Mouse (Mus musculus) liver, embryonic 14.5 days (tissue): Measurements from ENCODE around the gene Ppp1r12a. TPM values are rescaled to one million over a fixed set of nuclear protein-coding genes. Genes with fewer than 3 reads are reported as not detected.

Source experiments
- ATAC-seq: fragments of 200-750 bp; cut with Nextera tagmentation; 2 replicates; pipeline ENCODE4 v1.8.0; 2017; ENCODE audit warnings: moderate number of reproducible peaks, mild to moderate bottlenecking, moderate library complexity; ENCODE audit not compliant: insufficient read depth
- DNase-seq, 3 experiments: peaks; one replicate each; pipeline ENCODE4 v3.0.0-alpha.2; 2012 to 2013; ENCODE audit warnings: low read depth in 3 of 3, low spot score in 3 of 3
- H3K27ac ChIP-seq: fragments of 300-500 bp; sonication (generic); 2 replicates; pipeline ENCODE4 v1.5.1; 2014; ENCODE audit warnings: moderate library complexity, mild to moderate bottlenecking, control low read depth, inconsistent platforms
- H3K27me3 ChIP-seq: fragments of 300-500 bp; sonication (generic); 2 replicates; pipeline ENCODE4 v1.6.1; 2014; ENCODE audit warnings: mild to moderate bottlenecking, low read length, moderate library complexity; ENCODE audit not compliant: control insufficient read depth, insufficient read depth
- H3K36me3 ChIP-seq: fragments of 300-500 bp; sonication (generic); replicated peaks from 2 replicates; pipeline ENCODE4 v1.6.1; 2014; ENCODE audit warnings: low read depth; ENCODE audit not compliant: control insufficient read depth, insufficient read depth
- H3K4me1 ChIP-seq, 2 experiments: fragments of 200-500 bp in 1 of 2; fragments of 300-500 bp in 1 of 2; sonication (generic) in 1 of 2; replicated peaks; 2 replicates each; pipeline ENCODE4 v1.6.1; 2012 to 2014; ENCODE audit warnings: antibody characterized with exemption in 1 of 2, inconsistent platforms in 1 of 2, low read length in 1 of 2; ENCODE audit not compliant: control insufficient read depth in 2 of 2, insufficient read depth in 2 of 2
- H3K4me2 ChIP-seq: fragments of 300-500 bp; sonication (generic); 2 replicates; pipeline ENCODE4 v1.6.1; 2014; ENCODE audit warnings: low read depth, mild to moderate bottlenecking, control low read depth, moderate library complexity
- H3K4me3 ChIP-seq, 2 experiments: fragments of 200-500 bp in 1 of 2; fragments of 300-500 bp in 1 of 2; sonication (generic) in 1 of 2; 2 replicates each; pipeline ENCODE4 v1.5.1; 2012 to 2014; ENCODE audit warnings: low read depth in 2 of 2, low read length in 2 of 2, mild to moderate bottlenecking in 2 of 2, control low read depth in 1 of 2, inconsistent platforms in 1 of 2, moderate library complexity in 1 of 2; ENCODE audit not compliant: insufficient read depth in 1 of 2
- H3K9ac ChIP-seq: fragments of 300-500 bp; sonication (generic); replicated peaks from 2 replicates; pipeline ENCODE4 v1.6.1; 2014; ENCODE audit warnings: mild to moderate bottlenecking, control low read depth, moderate library complexity
- H3K9me3 ChIP-seq: fragments of 300-500 bp; sonication (generic); 2 replicates; pipeline ENCODE4 v1.6.1; 2016; ENCODE audit warnings: low read length, mixed read lengths; ENCODE audit not compliant: control insufficient read depth
- CTCF ChIP-seq: IDR thresholded peaks from 2 replicates; pipeline ENCODE4 v1.5.1; 2016; ENCODE audit warnings: antibody characterized with exemption, low read depth, control low read depth
- EP300 ChIP-seq: IDR thresholded peaks from 2 replicates; pipeline ENCODE4 v1.6.1; 2016; ENCODE audit warnings: antibody characterized with exemption, low read depth
- WGBS: fragments of 180-500 bp; shearing (Covaris S2); extraction: QIAGEN DNeasy Blood & Tissue Kit; methylation state at CpG from one replicate; pipeline ENCODE4 v1.1.7; 2014; ENCODE audit not compliant: insufficient replicate concordance; 5-methylcytosine and 5-hydroxymethylcytosine counted together
- polyA plus RNA-seq, 2 experiments: library from polyadenylated mRNA; depleted of rRNA in 1 of 2; stranded (reverse) in 1 of 2; unstranded in 1 of 2; fragments of >200 nt; fragmentation: Nextera tagmentation in 1 of 2; extraction: Ambion mirVana in 1 of 2; gene quantifications; 2 replicates each; pipeline versions ENCODE4 v1.2.1 to v1.2.3; 2012 to 2014

Ppp1r12a gene
- polyA plus RNA-seq, 2 experiments = 18.7 to 27.2 TPM

- no peak overlapping the region for H3K4me3 ChIP-seq
Measured at GRCm38 (mm10) chr10:108170818-108171217, 8.8 kb downstream of the Ppp1r12a start.

GRCm38 (mm10) chr10:108171637-108172036, 9.6 kb downstream of the Ppp1r12a start:
- TF ChIP-seq EP300 (no peak), CTCF (no peak)
- whole genome bisulfite sequencing = 34% methylated on average over 3 of the region's 3 CpGs
- Histone ChIP-seq H3K9ac (no peak overlapping the region), H3K27me3 (no peaks in the 10 kb centered on the region), H3K9me3 (no peaks in the 10 kb centered on the region), H3K4me1 (peaks cover 16 to 32% of the 10 kb centered on the region in 2 experiments), H3K4me3 (no peak overlapping the region), H3K36me3 (no peaks in the 10 kb centered on the region), H3K4me2 (no peak overlapping the region), H3K27ac (no peak overlapping the region)
- ATAC-seq (no peak), DNase-seq (no peak)

More at GRCm38 (mm10) chr10:108170818-108171217, 8.8 kb downstream of the Ppp1r12a start:
- Histone ChIP-seq H3K4me1 (peaks cover 16 to 34% of the 10 kb centered on the region in 2 experiments), H3K9ac (no peak overlapping the region), H3K4me2 (no peak overlapping the region), H3K9me3 (no peaks in the 10 kb centered on the region), H3K27me3 (no peaks in the 10 kb centered on the region), H3K27ac (no peak overlapping the region), H3K36me3 (no peaks in the 10 kb centered on the region)
- TF ChIP-seq CTCF (no peak), EP300 (no peak)
- WGBS = 67% methylated on average over 3 of the region's 3 CpGs
- ATAC-seq (no peak), DNase-seq (no peak)

DNA sequence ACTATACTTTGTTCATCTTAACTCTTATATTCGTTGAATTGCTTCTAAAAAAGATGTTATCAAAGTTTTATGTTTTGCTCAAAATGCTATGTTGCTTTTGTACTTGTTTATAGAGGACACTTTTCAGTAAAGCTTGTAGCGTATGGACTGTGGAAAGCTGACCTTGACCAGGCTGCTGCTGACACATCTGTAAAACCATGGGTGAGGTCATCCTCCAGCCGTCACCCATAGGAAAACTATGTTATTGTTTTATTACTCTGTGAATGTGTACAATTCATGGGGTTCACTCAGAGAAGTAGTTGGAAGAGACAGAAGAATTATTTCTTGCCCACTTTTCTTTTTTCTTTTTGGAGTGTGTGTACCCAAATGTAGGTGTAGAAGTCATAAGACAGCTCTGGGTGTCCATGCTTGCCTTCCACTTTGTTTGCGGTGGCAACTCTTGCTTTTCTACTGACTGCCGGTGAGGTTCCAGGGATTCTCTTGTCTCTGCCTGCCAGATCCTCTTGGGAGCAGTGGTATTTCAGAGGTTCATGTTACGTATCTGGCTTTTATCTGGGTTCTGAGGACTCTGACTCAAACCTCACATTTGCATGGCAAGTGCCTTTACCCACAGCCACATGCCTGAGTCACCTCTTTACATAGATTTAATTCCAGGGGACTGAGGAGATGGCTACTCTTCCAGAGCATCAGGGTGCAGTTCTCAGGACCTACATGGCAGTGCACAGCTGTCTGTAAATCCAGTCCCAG, 11.0 kb downstream of the Ppp1r12a start:
- H3K27ac ChIP-seq = no peak overlapping the region
- DNase-seq (no peak), ATAC-seq (peak; percentile 31; the same call in 1 of the 2 replicates)
- H3K4me3 ChIP-seq = no peak overlapping the region
- no peak overlapping the region for H3K9ac ChIP-seq
- WGBS = 44% methylated on average over 6 of the region's 6 CpGs
- no peak for TF ChIP-seq CTCF
- no peak for TF ChIP-seq EP300
- no peaks in the 10 kb centered on the region for H3K27me3 ChIP-seq
- peak overlapping the region; percentile 2; the same call in 1 of the 2 replicates for H3K4me2 ChIP-seq
- H3K9me3 ChIP-seq = no peaks in the 10 kb centered on the region
- H3K4me1 ChIP-seq = peaks cover 18 to 34% of the 10 kb centered on the region in 2 experiments
- H3K36me3 ChIP-seq = no peaks in the 10 kb centered on the region

- Histone ChIP-seq H3K36me3 (no peaks in the 10 kb centered on the region), H3K27me3 (no peaks in the 10 kb centered on the region), H3K9ac (no peak overlapping the region), H3K4me1 (peaks cover 18 to 35% of the 10 kb centered on the region in 2 experiments), H3K9me3 (no peaks in the 10 kb centered on the region), H3K4me3 (no peak overlapping the region), H3K4me2 (peak overlapping the region; percentile 30), H3K27ac (no peak overlapping the region)
- 24% methylated on average over 5 of the region's 5 CpGs for WGBS
- DNase-seq = peak in 2 of 3 experiments; percentile 40 to 47
- no peak for TF ChIP-seq CTCF
- TF ChIP-seq EP300 = no peak
- peak; percentile 83 for ATAC-seq
Measured at GRCm38 (mm10) chr10:108174107-108174506, 12.1 kb downstream of the Ppp1r12a start.

DNA sequence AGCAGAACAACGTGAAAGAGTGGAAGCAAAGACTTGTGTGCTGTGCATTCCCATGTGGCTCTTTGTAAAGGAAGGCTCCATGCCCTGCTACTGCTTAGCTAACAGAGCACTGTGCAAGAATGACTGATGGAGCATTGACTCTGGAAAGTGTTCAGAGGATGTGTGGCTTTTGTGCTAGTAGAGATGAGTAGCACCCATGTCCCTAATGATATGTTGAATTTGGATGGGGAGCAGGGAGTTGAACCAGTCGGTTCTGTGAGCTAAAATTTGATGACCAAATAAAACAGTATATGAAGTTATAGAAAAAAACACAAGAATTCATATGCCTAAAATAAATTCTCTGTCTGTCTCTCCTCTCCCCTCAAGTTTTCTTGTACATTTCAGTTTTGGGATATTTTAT, 13.9 kb downstream of the Ppp1r12a start:
- Histone ChIP-seq H3K27ac (no peak overlapping the region), H3K9ac (no peak overlapping the region), H3K4me3 (no peak overlapping the region), H3K27me3 (no peaks in the 10 kb centered on the region), H3K4me1 (peaks cover 25 to 44% of the 10 kb centered on the region in 2 experiments), H3K36me3 (no peaks in the 10 kb centered on the region), H3K9me3 (no peaks in the 10 kb centered on the region), H3K4me2 (no peak overlapping the region)
- no peak for TF ChIP-seq EP300
- no peak for TF ChIP-seq CTCF
- DNase-seq = no peak
- ATAC-seq = no peak
- WGBS = 48% methylated on average over 2 of the region's 2 CpGs
